Mouse (Mus musculus) forebrain, embryonic 16.5 days (tissue): ENCODE results near the gene Sdsl. TPM values are rescaled to one million over a fixed set of nuclear protein-coding genes. Genes with fewer than 3 reads are reported as not detected.

ENCODE experiments used
- ATAC-seq: fragments of 200-750 bp; cut with Nextera tagmentation; 2 replicates; pipeline ENCODE4 v1.8.0; 2017; ENCODE audit warnings: mild to moderate bottlenecking, moderate library complexity
- H3K27ac ChIP-seq: fragments of 300-500 bp; sonication (generic); 2 replicates; pipeline ENCODE4 v1.5.1; 2014; ENCODE audit warnings: low read length, control low read depth
- H3K27me3 ChIP-seq: fragments of 300-500 bp; sonication (generic); replicated peaks from 2 replicates; pipeline ENCODE4 v1.6.1; 2014; ENCODE audit warnings: low read length; ENCODE audit not compliant: control insufficient read depth, insufficient read depth
- H3K36me3 ChIP-seq: fragments of 300-500 bp; sonication (generic); 2 replicates; pipeline ENCODE4 v1.6.1; 2014; ENCODE audit not compliant: control insufficient read depth, insufficient read depth
- H3K4me1 ChIP-seq: fragments of 300-500 bp; sonication (generic); replicated peaks from 2 replicates; pipeline ENCODE4 v1.6.1; 2014; ENCODE audit warnings: low read length; ENCODE audit not compliant: control insufficient read depth, insufficient read depth
- H3K4me2 ChIP-seq: fragments of 300-500 bp; sonication (generic); 2 replicates; pipeline ENCODE4 v1.6.1; 2014; ENCODE audit warnings: mild to moderate bottlenecking, low read length, control low read depth
- H3K4me3 ChIP-seq: fragments of 300-500 bp; sonication (generic); replicated peaks from 2 replicates; pipeline ENCODE4 v1.5.1; 2014; ENCODE audit warnings: mild to moderate bottlenecking, low read length, control low read depth
- H3K9ac ChIP-seq: fragments of 300-500 bp; sonication (generic); replicated peaks from 2 replicates; pipeline ENCODE4 v1.6.1; 2014; ENCODE audit warnings: low read depth, low read length, control low read depth
- H3K9me3 ChIP-seq: fragments of 300-500 bp; sonication (generic); 2 replicates; pipeline ENCODE4 v1.6.1; 2016; ENCODE audit warnings: low read length; ENCODE audit not compliant: control insufficient read depth
- WGBS: fragments of 180-500 bp; shearing (Covaris S2); extraction: QIAGEN DNeasy Blood & Tissue Kit; methylation state at CpG from one replicate; pipeline ENCODE4 v1.1.7; 2014; 5-methylcytosine and 5-hydroxymethylcytosine counted together
- polyA plus RNA-seq: library from polyadenylated mRNA; unstranded; fragments of >200 nt; fragmentation: Nextera tagmentation; extraction: Ambion mirVana; gene quantifications from 2 replicates; pipeline ENCODE4 v1.2.1, GENCODE M21; 2015

Sdsl gene
- polyA plus RNA-seq, 1 experiment from 2014 or later = 2.3 TPM

GRCm38 (mm10) chr5:120454756-120455337, 17.8 kb downstream of the Sdsl start:
- Histone ChIP-seq H3K27ac (no peak overlapping the region), H3K4me1 (no peaks in the 10 kb centered on the region)
- 76% methylated on average over 14 of the region's 14 CpGs for WGBS

DNA sequence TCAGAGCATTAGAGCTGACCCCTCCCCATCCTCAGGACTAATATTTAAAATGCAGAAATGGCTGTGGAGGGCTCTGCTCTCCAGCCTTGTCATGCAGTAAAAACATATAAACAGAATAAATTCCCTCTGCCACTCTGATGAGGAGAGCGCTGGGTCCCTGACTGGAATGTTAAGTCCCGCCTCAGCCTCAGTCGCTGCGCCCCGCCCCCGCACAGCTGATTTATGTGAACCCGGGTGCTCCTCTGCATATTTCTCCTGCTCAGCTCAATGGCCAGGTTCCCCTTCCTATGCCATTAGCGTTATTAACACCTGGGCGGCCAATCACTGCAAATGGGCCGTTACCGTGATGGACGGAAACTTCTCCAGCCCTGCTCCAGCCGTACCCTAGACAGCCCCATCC, 25.3 kb downstream of the Sdsl start:
- H3K4me1 ChIP-seq = no peaks in the 10 kb centered on the region
- H3K36me3 ChIP-seq = no peaks in the 10 kb centered on the region
- 60% methylated on average over 13 of the region's 13 CpGs for WGBS
- H3K9me3 ChIP-seq = no peaks in the 10 kb centered on the region
- H3K4me2 ChIP-seq = no peak overlapping the region
- H3K4me3 ChIP-seq = no peak overlapping the region
- 0 out of 2 replicates have a peak, but pooled peaks cover 4% of the 10 kb centered on the region for H3K27me3 ChIP-seq
- H3K9ac ChIP-seq = no peak overlapping the region
- ATAC-seq = no peak
- H3K27ac ChIP-seq = no peak overlapping the region

More at GRCm38 (mm10) chr5:120454756-120455337, 17.8 kb downstream of the Sdsl start:
- Histone ChIP-seq H3K9me3 (no peaks in the 10 kb centered on the region), H3K27me3 (no peaks in the 10 kb centered on the region), H3K4me3 (no peak overlapping the region), H3K9ac (no peak overlapping the region), H3K36me3 (no peaks in the 10 kb centered on the region), H3K4me2 (no peak overlapping the region)
- ATAC-seq = no peak

- Histone ChIP-seq H3K4me3 (no peak overlapping the region), H3K4me1 (peaks cover 25% of the 10 kb centered on the region), H3K4me2 (peak overlapping the region; percentile 46), H3K36me3 (no peaks in the 10 kb centered on the region), H3K27me3 (peaks cover 38% of the 10 kb centered on the region), H3K9ac (no peak overlapping the region), H3K9me3 (no peaks in the 10 kb centered on the region), H3K27ac (no peak overlapping the region)
- peak; percentile 71 for ATAC-seq
- 13% methylated on average over 14 of the region's 14 CpGs for WGBS
These were observed 31.9 kb downstream of the Sdsl start for GRCm38 (mm10) chr5:120440733-120441132.

DNA sequence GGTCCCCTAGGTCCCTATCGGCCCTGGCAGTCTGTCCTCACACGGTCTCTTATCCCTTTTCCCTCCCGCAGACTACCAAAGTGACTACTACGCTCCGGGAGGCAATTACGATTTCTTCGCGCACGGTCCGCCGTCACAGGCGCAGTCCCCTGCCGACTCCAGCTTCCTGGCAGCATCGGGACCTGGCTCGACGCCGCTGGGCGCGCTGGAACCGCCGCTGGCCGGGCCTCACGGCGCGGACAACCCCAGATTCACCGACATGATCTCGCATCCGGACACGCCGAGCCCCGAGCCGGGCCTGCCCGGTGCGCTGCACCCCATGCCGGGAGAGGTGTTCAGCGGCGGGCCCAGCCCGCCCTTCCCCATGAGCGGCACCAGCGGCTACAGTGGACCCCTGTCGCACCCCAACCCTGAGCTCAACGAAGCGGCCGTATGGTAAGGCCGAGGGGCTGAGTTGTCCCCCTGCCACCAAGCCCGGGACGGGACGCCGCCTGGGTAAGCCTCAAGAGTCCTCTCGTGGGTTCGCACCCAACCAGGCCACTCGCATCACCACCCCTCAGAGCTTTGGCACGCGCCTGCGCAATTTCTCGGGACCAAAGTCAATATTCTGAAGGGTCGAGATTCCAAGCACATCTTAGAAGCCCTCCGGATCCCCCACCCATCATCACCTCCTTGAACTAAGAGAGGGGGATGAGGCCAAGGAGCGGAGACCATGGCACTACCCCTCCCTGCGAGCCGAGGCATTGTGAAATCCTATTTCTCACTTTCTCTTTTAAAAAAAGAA, 32.5 kb downstream of the Sdsl start:
- H3K27ac ChIP-seq = no peak overlapping the region
- H3K27me3 ChIP-seq = peaks cover 45% of the 10 kb centered on the region
- H3K4me2 ChIP-seq = peak overlapping the region; percentile 46
- peak overlapping the region; percentile 25 for H3K4me3 ChIP-seq
- H3K9ac ChIP-seq = peak overlapping the region; percentile 36
- peaks cover 28% of the 10 kb centered on the region for H3K4me1 ChIP-seq
- 15% methylated on average over 60 of the region's 61 CpGs for WGBS
- 0 out of 2 replicates have a peak, but pooled peaks have one; percentile 37 for ATAC-seq
- no peaks in the 10 kb centered on the region for H3K36me3 ChIP-seq
- H3K9me3 ChIP-seq = no peaks in the 10 kb centered on the region

GRCm38 (mm10) chr5:120438991-120439710, 33.5 kb downstream of the Sdsl start:
- Histone ChIP-seq H3K4me3 (no peak overlapping the region), H3K4me2 (no peak overlapping the region), H3K27ac (no peak overlapping the region), H3K27me3 (peaks cover 49% of the 10 kb centered on the region), H3K4me1 (peaks cover 28% of the 10 kb centered on the region), H3K9ac (no peak overlapping the region), H3K9me3 (no peaks in the 10 kb centered on the region), H3K36me3 (no peaks in the 10 kb centered on the region)
- WGBS = 18% methylated on average over 27 of the region's 27 CpGs
- ATAC-seq = no peak

DNA sequence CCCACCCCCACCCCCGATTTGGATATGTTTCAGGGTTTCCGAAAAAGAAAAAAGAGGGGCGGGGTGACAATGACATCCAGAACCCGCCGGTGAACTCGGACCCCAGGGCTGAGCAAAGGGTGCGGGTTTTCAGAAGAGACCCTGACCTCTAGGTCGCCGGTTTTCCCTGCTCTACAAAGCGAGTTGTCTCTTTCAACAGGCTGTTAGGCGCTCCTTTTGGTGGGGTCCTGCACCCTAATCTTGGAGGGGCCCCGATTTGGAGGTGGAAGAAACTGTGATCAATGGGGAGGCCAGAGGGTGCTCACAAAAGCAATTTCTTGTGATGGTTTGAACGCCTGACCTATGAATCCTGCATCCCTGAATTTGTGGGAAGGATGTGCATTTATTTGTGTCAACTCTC, 34.1 kb downstream of the Sdsl start:
- ATAC-seq = no peak
- 5% methylated on average over 13 of the region's 13 CpGs for WGBS
- peak overlapping the region; percentile 21; the same call in 1 of the 2 replicates for H3K4me3 ChIP-seq
- H3K27ac ChIP-seq = no peak overlapping the region
- peaks cover 56% of the 10 kb centered on the region for H3K27me3 ChIP-seq
- no peaks in the 10 kb centered on the region for H3K36me3 ChIP-seq
- no peaks in the 10 kb centered on the region for H3K9me3 ChIP-seq
- H3K9ac ChIP-seq = no peak overlapping the region
- no peak overlapping the region; the same call in 1 of the 2 replicates for H3K4me2 ChIP-seq
- H3K4me1 ChIP-seq = peaks cover 28% of the 10 kb centered on the region

- Histone ChIP-seq H3K4me1 (peaks cover 28% of the 10 kb centered on the region), H3K4me2 (peak overlapping the region; percentile 36), H3K9me3 (no peaks in the 10 kb centered on the region), H3K27ac (no peak overlapping the region), H3K4me3 (peak overlapping the region; percentile 21), H3K27me3 (peaks cover 60% of the 10 kb centered on the region), H3K36me3 (no peaks in the 10 kb centered on the region), H3K9ac (no peak overlapping the region)
- under 1% methylated on average over 31 of the region's 33 CpGs for WGBS
- no peak for ATAC-seq
These were observed 34.6 kb downstream of the Sdsl start for GRCm38 (mm10) chr5:120437986-120438385.

GRCm38 (mm10) chr5:120437539-120437938, 35.1 kb downstream of the Sdsl start:
- peaks cover 63% of the 10 kb centered on the region for H3K27me3 ChIP-seq
- H3K27ac ChIP-seq = no peak overlapping the region
- ATAC-seq = no peak
- peak overlapping the region; percentile 36 for H3K4me2 ChIP-seq
- no peak overlapping the region for H3K4me3 ChIP-seq
- H3K4me1 ChIP-seq = peaks cover 28% of the 10 kb centered on the region
- 1% methylated on average over 17 of the region's 17 CpGs for WGBS
- no peaks in the 10 kb centered on the region for H3K9me3 ChIP-seq
- no peaks in the 10 kb centered on the region for H3K36me3 ChIP-seq
- H3K9ac ChIP-seq = no peak overlapping the region

DNA sequence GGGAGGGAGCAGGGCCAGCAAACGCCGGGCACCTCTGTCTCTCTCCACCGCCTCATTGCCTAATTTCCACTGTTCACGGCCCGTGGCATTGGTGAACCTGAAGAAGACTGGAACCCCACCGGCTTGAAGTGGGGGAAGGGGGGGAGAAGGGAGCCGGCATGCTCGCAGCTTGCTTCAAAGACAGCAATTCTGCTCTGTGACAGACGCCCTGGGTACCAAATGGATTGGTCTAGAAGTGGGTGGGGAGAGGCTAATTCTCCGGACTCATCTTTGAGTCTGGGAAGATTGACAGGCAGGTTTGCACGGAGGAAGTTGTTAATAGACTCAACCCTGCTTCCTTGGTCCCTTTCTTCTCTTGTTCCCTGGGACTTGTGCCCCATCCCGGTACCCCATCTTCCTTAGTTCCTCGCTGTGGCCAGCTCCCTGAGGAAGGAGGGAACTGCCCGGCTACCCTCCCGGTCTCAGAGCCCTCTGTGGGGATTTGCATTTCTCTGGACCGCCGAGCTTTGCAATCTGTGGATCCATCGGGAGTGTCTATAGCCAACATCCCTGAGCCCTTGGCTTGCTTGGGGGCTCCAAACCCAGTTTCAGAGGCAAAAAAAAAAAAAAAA, 35.6 kb downstream of the Sdsl start:
- no peak overlapping the region for H3K27ac ChIP-seq

More for the DNA sequence above, 35.6 kb downstream of the Sdsl start:
- Histone ChIP-seq H3K9ac (no peak overlapping the region), H3K4me3 (peak overlapping the region; percentile 11; the same call in 1 of the 2 replicates), H3K4me2 (no peak overlapping the region), H3K9me3 (no peaks in the 10 kb centered on the region), H3K4me1 (peaks cover 30% of the 10 kb centered on the region), H3K36me3 (no peaks in the 10 kb centered on the region), H3K27me3 (peaks cover 68% of the 10 kb centered on the region)
- ATAC-seq = no peak
- WGBS = under 1% methylated on average over 17 of the region's 18 CpGs
